In genomic region chr14:25567245-25567644, GRCm38 (mm10) we compare ENCODE assay signal across 9 mouse cellular contexts.
DNase-seq lines count a peak whose midpoint lies in the region; ATAC-seq and TF ChIP-seq lines count a peak whose summit lies in the region.
"Had no signal": no experiment of that assay in that cellular context is flagged by ENCODE, and none has a peak within 500 bp of the region (broad histone marks: within the 10 kb centered on the region; RNA-seq: fewer than 3 reads in every experiment).

No protein-coding gene starts in this region.

- TF ChIP-seq CTCF in bone marrow macrophage, adult 2 months (IDR thresholded peaks at IDR 0.05; ENCODE audit: low read depth, low read length): peak; percentile 57

- no peaks in the 10 kb centered on the region for H3K9me3 ChIP-seq in intestine, embryonic 14.5 days (ENCODE audit: control insufficient read depth, low read length)
- H3K9me3 ChIP-seq in intestine, embryonic 16.5 days (ENCODE audit: control insufficient read depth, low read length): no peaks in the 10 kb centered on the region
- H3K9me3 ChIP-seq: limb, embryonic 13.5 days had no signal

- WGBS in intestine, embryonic 14.5 days: 60% methylated on average over 3 of the region's 3 CpGs
- WGBS in intestine, embryonic 16.5 days: 63% methylated on average over 3 of the region's 3 CpGs

- H3K27ac ChIP-seq in intestine, embryonic 14.5 days (ENCODE audit: low read depth): no peak overlapping the region
- no peak overlapping the region for H3K27ac ChIP-seq in intestine, embryonic 16.5 days (ENCODE audit: low read length)
- H3K27ac ChIP-seq in bone marrow macrophage, adult 2 months (ENCODE audit: insufficient read depth, low read depth, low read length): no peak overlapping the region
- H3K27ac ChIP-seq: limb, embryonic 13.5 days had no signal

- no peaks in the 10 kb centered on the region for H3K27me3 ChIP-seq in intestine, embryonic 14.5 days (replicated peaks; ENCODE audit: control insufficient read depth, insufficient read depth, low read length)
- H3K27me3 ChIP-seq in intestine, embryonic 16.5 days (replicated peaks; ENCODE audit: control insufficient read depth, insufficient read depth, low read length): no peaks in the 10 kb centered on the region
- H3K27me3 ChIP-seq: limb, embryonic 13.5 days had no signal

- H3K9ac ChIP-seq in intestine, embryonic 14.5 days (ENCODE audit: low read length): no peak overlapping the region
- no peak overlapping the region for H3K9ac ChIP-seq in intestine, embryonic 16.5 days (ENCODE audit: low read depth, low read length)
- H3K9ac ChIP-seq: limb, embryonic 13.5 days had no signal

- peaks cover 22% of the 10 kb centered on the region for H3K4me1 ChIP-seq in intestine, embryonic 14.5 days (replicated peaks; ENCODE audit: control insufficient read depth, insufficient read depth, low read length)
- peaks cover 15% of the 10 kb centered on the region for H3K4me1 ChIP-seq in intestine, embryonic 16.5 days (ENCODE audit: control insufficient read depth, insufficient read depth, low read length)
- no peaks in the 10 kb centered on the region for H3K4me1 ChIP-seq in bone marrow macrophage, adult 2 months (ENCODE audit: control insufficient read depth, insufficient read depth, low read length)

- no peak overlapping the region for H3K4me3 ChIP-seq in intestine, embryonic 14.5 days (ENCODE audit: low read depth, low read length)
- no peak overlapping the region for H3K4me3 ChIP-seq in intestine, embryonic 16.5 days (ENCODE audit: low read length)
- no peak overlapping the region for H3K4me3 ChIP-seq in bone marrow macrophage, adult 2 months (ENCODE audit: insufficient read depth, low read length)
- H3K4me3 ChIP-seq: limb, embryonic 13.5 days had no signal

- no peak for ATAC-seq in intestine, embryonic 14.5 days (replicated peaks; ENCODE audit: low FRiP score, low TSS enrichment, low read depth)
- ATAC-seq in intestine, embryonic 16.5 days: no peak
- peak; percentile 62 for ATAC-seq in CD4-positive, CD25-positive, alpha-beta regulatory T cell, adult 4 months

- peak; percentile 82 for DNase-seq in intestine, embryonic 14.5 days (ENCODE audit: low spot score)
- peak; percentile 60 to 70 for DNase-seq in frontal cortex, postnatal 36 days (ENCODE audit: low spot score in 2 of 2)
- peak; percentile 52 to 67 for DNase-seq in layer of hippocampus, postnatal 14 days (ENCODE audit: low spot score in 2 of 2)
- peak; percentile 77 for DNase-seq in mesoderm, embryonic 11.5 days (ENCODE audit: low read depth, low spot score)
- peak; percentile 70 to 84 for DNase-seq in thymus, postnatal 10 days (ENCODE audit: low spot score in 2 of 2)

- H3K4me2 ChIP-seq in intestine, embryonic 14.5 days (ENCODE audit: low read length): no peak overlapping the region
- no peak overlapping the region for H3K4me2 ChIP-seq in intestine, embryonic 16.5 days (ENCODE audit: low read depth, low read length)
- H3K4me2 ChIP-seq: limb, embryonic 13.5 days had no signal

- peaks cover 14% of the 10 kb centered on the region for H3K36me3 ChIP-seq in intestine, embryonic 14.5 days (ENCODE audit: control insufficient read depth, insufficient read depth, low read length)
- 0 out of 2 replicates have a peak, but pooled peaks cover 6% of the 10 kb centered on the region for H3K36me3 ChIP-seq in intestine, embryonic 16.5 days (ENCODE audit: control insufficient read depth, insufficient read depth, low read length)

- no peak for TF ChIP-seq POLR2A in bone marrow macrophage, adult 2 months (IDR thresholded peaks at IDR 0.05; ENCODE audit: borderline replicate concordance, low read depth, low read length)
